In genomic region chr11:120948861-120949851, GRCm38 (mm10) we compare ENCODE assay signal across 8 mouse cellular contexts. TPM values are rescaled to one million over a fixed set of nuclear protein-coding genes. Genes with fewer than 3 reads are reported as not detected.
DNase-seq lines count a peak whose midpoint lies in the region; ATAC-seq lines count a peak whose summit lies in the region.

No protein-coding gene starts in this region.

- no peaks in the 10 kb centered on the region for H3K9me3 ChIP-seq in embryonic facial prominence, embryonic 12.5 days

- intact Hi-C loops in heart, postnatal 10 days (cut with DNase I) = no loop called here

- 2% methylated on average over 69 of the region's 75 CpGs for WGBS in embryonic facial prominence, embryonic 12.5 days

- peaks cover 18% of the 10 kb centered on the region for H3K4me1 ChIP-seq in embryonic facial prominence, embryonic 12.5 days

- DNase-seq in spleen, adult 18-20 months = peak; percentile 22 to 44
- no peak for DNase-seq in spleen, adult 12 weeks (ENCODE audit: low spot score)
- DNase-seq in heart, postnatal 10 days = peak; percentile 50 to 57
- DNase-seq in liver = peak; percentile 81
- DNase-seq in thymus, postnatal 4 days = peak; percentile 72
- DNase-seq in left cerebral cortex, adult 9 months (ENCODE audit: low spot score in 2 of 2) = no peak

- no peak for ATAC-seq in embryonic facial prominence, embryonic 12.5 days (ENCODE audit: insufficient number of reproducible peaks, insufficient read depth, low FRiP score, low TSS enrichment)
- ATAC-seq in monocyte, adult 5-6 weeks (replicated peaks; ENCODE audit: insufficient number of reproducible peaks, low FRiP score, low TSS enrichment, poor library complexity, severe bottlenecking) = 0 out of 2 replicates have a peak, but pooled peaks have one; percentile 3

- H3K36me3 ChIP-seq in embryonic facial prominence, embryonic 12.5 days = peaks cover 3% of the 10 kb centered on the region; the same call in 1 of the 2 replicates

- peak overlapping the region; percentile 58 for H3K4me2 ChIP-seq in embryonic facial prominence, embryonic 12.5 days (replicated peaks)

- H3K27me3 ChIP-seq in embryonic facial prominence, embryonic 12.5 days = peaks cover 24% of the 10 kb centered on the region

- H3K4me3 ChIP-seq in embryonic facial prominence, embryonic 12.5 days = peak overlapping the region; percentile 48

- H3K27ac ChIP-seq in embryonic facial prominence, embryonic 12.5 days = peak overlapping the region; percentile 25; the same call in 1 of the 2 replicates

- peak overlapping the region; percentile 64 for H3K9ac ChIP-seq in embryonic facial prominence, embryonic 12.5 days

RNA-seq across cellular contexts. Expression of gene Slc16a3, which starts 0.9 kb away (rescaled TPM):
- polyA plus RNA-seq in embryonic facial prominence, embryonic 12.5 days (2016; fragmentation: Nextera tagmentation; extraction: Ambion mirVana) = 46.2 and 46.9 TPM in 2 replicates
- 1 to 10 TPM; 4.0 to 4.4 TPM for total RNA-seq in heart, postnatal 10 days (2021)
- total RNA-seq in monocyte, adult 5-6 weeks (2017) = 74.0 to 101 TPM (median 95.1 TPM) in 3 replicates

RNA-seq across cellular contexts. Expression of gene Ccdc57, which starts 16.5 kb away (rescaled TPM):
- polyA plus RNA-seq in embryonic facial prominence, embryonic 12.5 days (2016; fragmentation: Nextera tagmentation; extraction: Ambion mirVana) = 7.2 and 7.5 TPM in 2 replicates
- total RNA-seq in heart, postnatal 10 days (2021) = 1 to 10 TPM; 1.7 to 1.8 TPM
- 0.39 to 0.57 TPM in 2 of 3 replicates, not detected in the other for total RNA-seq in monocyte, adult 5-6 weeks (2017)

RNA-seq across cellular contexts. Expression of gene Csnk1d, which starts 42.0 kb away (rescaled TPM):
- 159 and 160 TPM in 2 replicates for polyA plus RNA-seq in embryonic facial prominence, embryonic 12.5 days (2016; fragmentation: Nextera tagmentation; extraction: Ambion mirVana)
- total RNA-seq in heart, postnatal 10 days (2021) = 10 to 100 TPM; 86.0 to 89.5 TPM
- 139 to 159 TPM (median 146 TPM) in 3 replicates for total RNA-seq in monocyte, adult 5-6 weeks (2017)

Comparison
In these comparisons a context has a peak if more than half of its experiments do, and no peak if none do; other contexts are left out.
1. DNase-seq: peak in spleen, adult 18-20 months (2 of 2), heart, postnatal 10 days (2 of 2), liver (single experiment) and thymus, postnatal 4 days (single experiment); none in spleen, adult 12 weeks (single experiment) and left cerebral cortex, adult 9 months (0 of 2).
2. RNA of gene Slc16a3, which starts 0.9 kb away (total RNA-seq): 74.0 to 101 TPM in monocyte, adult 5-6 weeks; 4.0 to 4.4 TPM in heart, postnatal 10 days; every median in the first group is over 10 times any median in the second.